ENCODE assay signal across 23 mouse cellular contexts in genomic region chr3:117107378-117107777, GRCm38 (mm10).
DNase-seq lines count a peak whose midpoint lies in the region; ATAC-seq lines count a peak whose summit lies in the region.
"Had no signal": no experiment of that assay in that cellular context is flagged by ENCODE, and none has a peak within 500 bp of the region (broad histone marks: within the 10 kb centered on the region; RNA-seq: fewer than 3 reads in every experiment).

No protein-coding gene starts in this region.

- no peak overlapping the region for H3K9ac ChIP-seq in neural tube, embryonic 13.5 days
- H3K9ac ChIP-seq: forebrain, embryonic 13.5 days; hindbrain, embryonic 13.5 days had no signal

- peak; percentile 5 for DNase-seq in kidney, postnatal 10 days
- DNase-seq in kidney, postnatal 25 days, result no peak
- no peak for DNase-seq in neural tube, embryonic 10.5 days (ENCODE audit: extremely low spot score, low spot score)
- DNase-seq: adrenal gland, adult 2 months; adrenal gland, postnatal 14 days; cerebellum, adult 11 months; cerebellum, adult 2 months; cerebellum, adult 9-11 months; cerebellum, postnatal 25 days; gastrocnemius, postnatal 10 days; gastrocnemius, postnatal 36 days; heart, postnatal 36 days had no signal

- H3K27ac ChIP-seq in neural tube, embryonic 13.5 days (replicated peaks), result 0 out of 2 replicates have a peak overlapping the region, but pooled peaks have one; percentile 40
- H3K27ac ChIP-seq: forebrain, embryonic 10.5 days; forebrain, embryonic 13.5 days; hindbrain, embryonic 10.5 days; hindbrain, embryonic 13.5 days had no signal

- no peaks in the 10 kb centered on the region for H3K4me1 ChIP-seq in megakaryocyte, embryonic 14.5 days
- H3K4me1 ChIP-seq in neural tube, embryonic 13.5 days (replicated peaks), result peaks cover 11% of the 10 kb centered on the region
- H3K4me1 ChIP-seq: hindbrain, embryonic 10.5 days had no signal

- H3K9me3 ChIP-seq in megakaryocyte, embryonic 14.5 days, result 0 out of 2 replicates have a peak, but pooled peaks cover 5% of the 10 kb centered on the region
- no peaks in the 10 kb centered on the region for H3K9me3 ChIP-seq in neural tube, embryonic 13.5 days
- H3K9me3 ChIP-seq: forebrain, embryonic 10.5 days; forebrain, embryonic 13.5 days; hindbrain, embryonic 10.5 days; hindbrain, embryonic 13.5 days had no signal

- H3K36me3 ChIP-seq in megakaryocyte, embryonic 14.5 days (replicated peaks; ENCODE audit: low read length), result no peaks in the 10 kb centered on the region
- no peaks in the 10 kb centered on the region for H3K36me3 ChIP-seq in neural tube, embryonic 13.5 days
- H3K36me3 ChIP-seq: forebrain, embryonic 10.5 days; hindbrain, embryonic 10.5 days; hindbrain, embryonic 13.5 days had no signal

- no peaks in the 10 kb centered on the region for H3K27me3 ChIP-seq in megakaryocyte, embryonic 14.5 days (replicated peaks)
- no peaks in the 10 kb centered on the region for H3K27me3 ChIP-seq in neural tube, embryonic 13.5 days
- H3K27me3 ChIP-seq: forebrain, embryonic 13.5 days; hindbrain, embryonic 13.5 days had no signal

- no peak for ATAC-seq in megakaryocyte, adult 5-6 weeks (ENCODE audit: poor library complexity, severe bottlenecking)
- no peak for ATAC-seq in neural tube, embryonic 13.5 days (ENCODE audit: low read depth)
- ATAC-seq: CD4-positive, CD25-positive, alpha-beta regulatory T cell, adult 4 months; forebrain, embryonic 13.5 days; forebrain, embryonic 16.5 days; hindbrain, embryonic 16.5 days had no signal

- H3K4me3 ChIP-seq in megakaryocyte, embryonic 14.5 days (replicated peaks), result peak overlapping the region; percentile 54
- H3K4me3 ChIP-seq in neural tube, embryonic 13.5 days, result no peak overlapping the region
- H3K4me3 ChIP-seq: forebrain, embryonic 10.5 days; forebrain, embryonic 13.5 days; hindbrain, embryonic 10.5 days; hindbrain, embryonic 13.5 days had no signal

- H3K4me2 ChIP-seq in neural tube, embryonic 13.5 days, result no peak overlapping the region
- H3K4me2 ChIP-seq: forebrain, embryonic 13.5 days; heart, embryonic 11.5 days; hindbrain, embryonic 13.5 days had no signal

- 87% methylated on average over 3 of the region's 3 CpGs for WGBS in neural tube, embryonic 13.5 days
